Mouse (Mus musculus): ENCODE data around the gene Ankrd63. TPM values are rescaled to one million over a fixed set of nuclear protein-coding genes. Genes with fewer than 3 reads are reported as not detected.

Ankrd63 gene
- total RNA-seq, 1 experiment: not detected

GRCm38 (mm10) chr2:118677817-118678216, 25.9 kb downstream of the Ankrd63 start:
- in situ Hi-C loops (cut with MboI; ENCODE audit: low sequenced_read_pairs in 2 of 2, unreplicated experiment in 2 of 2): no loop called here
- no peaks in the 10 kb centered on the region for H3K36me3 ChIP-seq (ENCODE audit: control insufficient read depth, insufficient read depth, low read length, poor library complexity, severe bottlenecking)
- no peak overlapping the region for H3K27ac ChIP-seq (ENCODE audit: insufficient read depth, low read depth, low read length, poor library complexity, severe bottlenecking)
- no peak for DNase-seq (ENCODE audit: low read depth, low spot score)
- H3K4me3 ChIP-seq (ENCODE audit: insufficient read depth in 1 of 2, low read depth in 1 of 2, low read length in 2 of 2, poor library complexity in 1 of 2, severe bottlenecking in 1 of 2): peak overlapping the region; percentile 71 to 81; a peak in 3 of 4 replicates
- no peaks in the 10 kb centered on the region for H3K9me3 ChIP-seq (ENCODE audit: control insufficient read depth, insufficient read depth, low read depth, low read length)
- TF ChIP-seq HCFC1 (IDR thresholded peaks at IDR 0.05; ENCODE audit: borderline replicate concordance, insufficient read depth, low read length) (no peak), CHD2 (IDR thresholded peaks at IDR 0.05; ENCODE audit: low read depth, low read length) (no peak), ZC3H11A (IDR thresholded peaks at IDR 0.05; ENCODE audit: borderline replicate concordance, low read depth, low read length) (no peak), ZNF384 (IDR thresholded peaks at IDR 0.05; ENCODE audit: low read depth, low read length) (no peak), MAFK (IDR thresholded peaks at IDR 0.05; ENCODE audit: insufficient read depth, low read depth, low read length) (no peak)
- no peak overlapping the region for H3K9ac ChIP-seq (ENCODE audit: insufficient read depth, low read depth, low read length, poor library complexity, severe bottlenecking)
- H3K4me1 ChIP-seq (ENCODE audit: control insufficient read depth in 2 of 2, insufficient read depth in 2 of 2, low read length in 2 of 2, poor library complexity in 1 of 2): peaks cover 10 to 17% of the 10 kb centered on the region in 2 experiments

GRCm38 (mm10) chr2:118676839-118677741, 26.7 kb downstream of the Ankrd63 start:
- in situ Hi-C loops (cut with MboI; ENCODE audit: low sequenced_read_pairs in 2 of 2, unreplicated experiment in 2 of 2): no loop called here
- Histone ChIP-seq H3K36me3 (ENCODE audit: control insufficient read depth, insufficient read depth, low read length, poor library complexity, severe bottlenecking) (no peaks in the 10 kb centered on the region), H3K9ac (ENCODE audit: insufficient read depth, low read depth, low read length, poor library complexity, severe bottlenecking) (peak overlapping the region; percentile 68), H3K27ac (ENCODE audit: insufficient read depth, low read depth, low read length, poor library complexity, severe bottlenecking) (no peak overlapping the region), H3K9me3 (ENCODE audit: control insufficient read depth, insufficient read depth, low read depth, low read length) (no peaks in the 10 kb centered on the region), H3K4me3 (ENCODE audit: insufficient read depth in 1 of 2, low read depth in 1 of 2, low read length in 2 of 2, poor library complexity in 1 of 2, severe bottlenecking in 1 of 2) (peak overlapping the region; percentile 71 to 81), H3K4me1 (ENCODE audit: control insufficient read depth in 2 of 2, insufficient read depth in 2 of 2, low read length in 2 of 2, poor library complexity in 1 of 2) (peaks cover 10 to 22% of the 10 kb centered on the region in 2 experiments)
- DNase-seq (ENCODE audit: low read depth, low spot score): no peak
- TF ChIP-seq HCFC1 (IDR thresholded peaks at IDR 0.05; ENCODE audit: borderline replicate concordance, insufficient read depth, low read length) (0 out of 2 replicates have a peak, but pooled peaks have one; percentile 21), ZNF384 (IDR thresholded peaks at IDR 0.05; ENCODE audit: low read depth, low read length) (no peak)

- Histone ChIP-seq H3K9me3 (ENCODE audit: control insufficient read depth, insufficient read depth, low read depth, low read length) (no peaks in the 10 kb centered on the region), H3K27ac (ENCODE audit: insufficient read depth, low read depth, low read length, poor library complexity, severe bottlenecking) (no peak overlapping the region), H3K36me3 (ENCODE audit: control insufficient read depth, insufficient read depth, low read length, poor library complexity, severe bottlenecking) (no peaks in the 10 kb centered on the region), H3K4me1 (ENCODE audit: control insufficient read depth in 2 of 2, insufficient read depth in 2 of 2, low read length in 2 of 2, poor library complexity in 1 of 2) (peaks cover 10 to 22% of the 10 kb centered on the region in 2 experiments), H3K9ac (ENCODE audit: insufficient read depth, low read depth, low read length, poor library complexity, severe bottlenecking) (no peak overlapping the region), H3K4me3 (ENCODE audit: insufficient read depth in 1 of 2, low read depth in 1 of 2, low read length in 2 of 2, poor library complexity in 1 of 2, severe bottlenecking in 1 of 2) (peak overlapping the region in 1 of 2 experiments; percentile 8; a peak in 2 of 4 replicates)
- no peak for TF ChIP-seq MAFK (IDR thresholded peaks at IDR 0.05; ENCODE audit: insufficient read depth, low read depth, low read length)
- no peak for TF ChIP-seq CHD2 (IDR thresholded peaks at IDR 0.05; ENCODE audit: low read depth, low read length)
- no peak for TF ChIP-seq ZNF384 (IDR thresholded peaks at IDR 0.05; ENCODE audit: low read depth, low read length)
- TF ChIP-seq ZC3H11A (IDR thresholded peaks at IDR 0.05; ENCODE audit: borderline replicate concordance, low read depth, low read length): no peak
- in situ Hi-C loops (cut with MboI; ENCODE audit: low sequenced_read_pairs in 2 of 2, unreplicated experiment in 2 of 2): no loop called here
- no peak for DNase-seq (ENCODE audit: low read depth, low spot score)
Observed at GRCm38 (mm10) chr2:118674500-118674899, 29.3 kb downstream of the Ankrd63 start.

GRCm38 (mm10) chr2:118673686-118674465, 29.9 kb downstream of the Ankrd63 start:
- TF ChIP-seq CHD2 (IDR thresholded peaks at IDR 0.05; ENCODE audit: low read depth, low read length) (no peak), ZNF384 (IDR thresholded peaks at IDR 0.05; ENCODE audit: low read depth, low read length) (no peak), MAFK (IDR thresholded peaks at IDR 0.05; ENCODE audit: insufficient read depth, low read depth, low read length) (no peak), HCFC1 (IDR thresholded peaks at IDR 0.05; ENCODE audit: borderline replicate concordance, insufficient read depth, low read length) (no peak), ZC3H11A (IDR thresholded peaks at IDR 0.05; ENCODE audit: borderline replicate concordance, low read depth, low read length) (no peak)
- no peak overlapping the region for H3K27ac ChIP-seq (ENCODE audit: insufficient read depth, low read depth, low read length, poor library complexity, severe bottlenecking)
- in situ Hi-C loops (cut with MboI; ENCODE audit: low sequenced_read_pairs in 2 of 2, unreplicated experiment in 2 of 2): no loop called here
- DNase-seq (ENCODE audit: low read depth, low spot score): no peak
- H3K9me3 ChIP-seq (ENCODE audit: control insufficient read depth, insufficient read depth, low read depth, low read length): no peaks in the 10 kb centered on the region
- H3K36me3 ChIP-seq (ENCODE audit: control insufficient read depth, insufficient read depth, low read length, poor library complexity, severe bottlenecking): no peaks in the 10 kb centered on the region
- H3K4me1 ChIP-seq (ENCODE audit: control insufficient read depth in 2 of 2, insufficient read depth in 2 of 2, low read length in 2 of 2, poor library complexity in 1 of 2): peaks cover 10 to 22% of the 10 kb centered on the region in 2 experiments
- H3K4me3 ChIP-seq (ENCODE audit: insufficient read depth in 1 of 2, low read depth in 1 of 2, low read length in 2 of 2, poor library complexity in 1 of 2, severe bottlenecking in 1 of 2): peak overlapping the region in 1 of 2 experiments; percentile 8; a peak in 2 of 4 replicates
- H3K9ac ChIP-seq (ENCODE audit: insufficient read depth, low read depth, low read length, poor library complexity, severe bottlenecking): no peak overlapping the region; the same call in 1 of the 2 replicates
